Mouse (Mus musculus) heart, adult 11 months (tissue): ENCODE data around the gene Gid8.
A peak's percentile ranks its signal among the peaks of the same experiment; 100 is the strongest.
"Not testable (repeated sequence)": the region's sequence is repeated elsewhere in the genome, so short reads cannot be mapped to it uniquely, and the experiment has no call there.

Experiments used
- DNase-seq: peaks from one replicate; pipeline ENCODE4 v3.0.0; 2022

The Gid8 gene

DNA sequence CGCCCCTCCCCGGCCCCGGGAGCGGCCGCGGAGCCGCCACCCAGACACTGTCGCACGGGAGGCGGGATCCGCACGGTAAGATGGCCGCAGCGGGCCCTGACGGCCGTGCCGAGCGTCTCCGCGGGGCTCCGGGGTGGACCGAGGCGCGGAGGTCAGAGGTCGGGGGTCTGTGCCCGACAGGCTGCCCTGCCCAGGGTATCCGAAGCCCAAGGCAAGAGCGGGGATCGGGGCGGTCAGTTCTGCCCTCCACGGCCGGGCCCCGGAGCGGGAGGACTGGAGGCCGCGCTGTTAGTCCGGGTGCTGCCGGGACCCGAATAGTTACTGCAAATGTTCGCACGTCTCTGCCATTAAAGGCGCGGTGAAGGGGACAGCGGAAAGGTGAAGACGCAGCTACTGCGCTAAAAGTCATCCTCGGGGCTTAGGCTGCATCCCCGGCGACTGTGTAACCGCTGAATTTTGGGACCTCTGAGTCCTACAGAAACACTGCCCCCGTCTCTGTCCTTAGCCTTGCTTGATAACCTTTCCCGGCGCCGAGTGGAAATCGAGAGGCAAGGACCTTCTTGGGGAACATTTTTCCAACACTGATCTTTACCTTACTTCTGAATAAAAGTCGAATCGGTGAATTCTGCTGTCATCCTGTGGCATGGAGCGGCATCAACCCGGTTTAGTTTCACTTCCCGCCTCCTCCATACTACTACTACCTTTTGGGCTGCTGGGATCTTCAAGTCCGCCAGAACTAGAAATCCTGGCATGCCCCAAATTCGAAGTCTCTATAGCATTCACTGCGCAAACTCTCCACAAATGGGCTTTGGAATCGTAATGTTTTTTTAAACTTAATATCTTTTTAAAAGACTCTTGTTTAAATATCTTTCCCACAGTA is 599 bp downstream of the Gid8 start:
- peak; percentile 86 for DNase-seq

DNA sequence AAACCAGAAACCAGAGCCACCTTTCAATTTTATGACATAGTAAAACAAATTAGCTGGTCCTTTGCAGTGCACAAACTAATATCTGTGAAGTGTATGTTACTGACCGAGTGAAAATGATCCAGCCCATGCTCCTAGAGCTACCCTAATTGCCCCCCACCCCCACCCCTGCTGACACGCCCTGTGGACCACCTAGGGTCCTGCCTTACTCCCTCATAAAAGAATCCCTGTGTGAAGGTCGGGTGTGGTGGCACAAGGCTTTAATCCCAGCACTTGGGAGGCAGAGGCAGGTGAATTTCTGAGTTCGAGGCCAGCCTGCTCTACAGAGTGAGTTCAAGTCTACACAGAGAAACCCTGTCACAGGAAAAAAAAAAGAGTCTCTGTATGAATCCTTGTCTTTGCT is 1.6 kb downstream of the Gid8 start:
- DNase-seq, result no peak

DNA sequence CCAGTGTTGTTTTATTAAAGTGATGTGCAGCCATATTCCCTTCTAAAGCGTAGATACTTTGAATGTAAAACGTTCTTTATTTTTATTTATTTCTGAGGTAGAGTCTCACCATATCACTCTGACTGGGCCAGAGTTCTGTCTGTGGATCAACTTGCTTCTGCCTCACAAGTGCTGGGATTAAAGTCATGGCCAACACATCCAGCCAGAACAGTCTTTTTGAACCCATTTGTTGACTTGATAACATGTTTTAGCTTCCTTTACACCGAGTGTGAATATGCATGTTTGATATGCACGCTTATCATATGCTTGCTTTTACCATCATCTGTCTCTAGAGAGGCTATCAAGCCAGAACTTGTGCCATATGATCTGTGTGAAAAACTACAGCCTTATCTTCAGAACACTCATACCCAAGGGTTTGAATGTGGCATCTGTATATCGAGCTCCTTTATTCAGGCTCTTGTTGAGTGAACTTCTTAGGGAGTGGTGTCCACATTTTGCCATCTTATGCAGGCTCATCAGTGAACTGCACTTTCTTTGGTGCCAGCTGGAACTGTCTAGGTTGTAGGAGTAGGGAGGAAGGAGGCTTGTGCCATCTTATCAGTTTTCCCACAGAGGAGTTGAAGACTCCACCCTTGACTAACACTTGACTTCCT is 2.2 kb downstream of the Gid8 start:
- DNase-seq, result no peak

DNA sequence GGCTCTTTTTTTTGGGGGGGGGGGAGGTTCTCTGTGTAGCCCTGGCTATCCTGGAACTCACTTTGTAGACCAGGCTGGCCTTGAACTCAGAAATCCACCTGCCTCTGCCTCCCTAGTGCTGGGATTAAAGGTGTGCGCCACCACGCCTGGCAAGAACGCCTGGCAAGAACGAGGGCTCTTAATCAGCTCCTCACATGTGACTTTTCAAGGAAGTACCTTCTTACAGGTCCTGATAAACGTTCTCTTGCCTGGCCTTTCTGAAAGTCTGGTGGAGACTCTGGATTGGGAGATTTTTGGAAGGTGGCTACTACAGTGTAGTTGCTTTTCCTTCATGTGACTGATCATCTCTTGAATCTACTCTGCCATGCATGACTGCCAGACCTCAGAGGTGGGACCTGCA is 12.8 kb downstream of the Gid8 start:
- DNase-seq, result not testable (repeated sequence)

DNA sequence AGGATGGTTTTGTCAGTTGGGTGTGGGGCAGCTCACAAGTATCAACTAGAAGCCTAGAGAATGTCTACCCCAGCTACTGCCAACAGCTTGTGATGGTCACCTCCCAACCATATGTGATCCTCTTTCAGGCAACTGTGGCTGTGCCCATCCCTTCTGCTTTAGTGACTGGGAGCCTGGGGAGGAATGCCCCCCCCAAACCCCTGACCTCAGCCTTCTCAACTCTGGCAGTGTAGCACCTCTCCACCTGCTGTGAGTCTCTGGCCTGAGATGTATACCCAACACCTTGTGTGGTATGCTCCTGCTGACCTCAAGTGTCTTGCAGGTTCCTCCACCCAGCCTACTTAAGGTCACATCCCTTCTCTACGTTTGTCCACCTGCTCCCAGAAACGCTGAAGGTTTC is 13.9 kb downstream of the Gid8 start:
- peak; percentile 84 for DNase-seq

DNA sequence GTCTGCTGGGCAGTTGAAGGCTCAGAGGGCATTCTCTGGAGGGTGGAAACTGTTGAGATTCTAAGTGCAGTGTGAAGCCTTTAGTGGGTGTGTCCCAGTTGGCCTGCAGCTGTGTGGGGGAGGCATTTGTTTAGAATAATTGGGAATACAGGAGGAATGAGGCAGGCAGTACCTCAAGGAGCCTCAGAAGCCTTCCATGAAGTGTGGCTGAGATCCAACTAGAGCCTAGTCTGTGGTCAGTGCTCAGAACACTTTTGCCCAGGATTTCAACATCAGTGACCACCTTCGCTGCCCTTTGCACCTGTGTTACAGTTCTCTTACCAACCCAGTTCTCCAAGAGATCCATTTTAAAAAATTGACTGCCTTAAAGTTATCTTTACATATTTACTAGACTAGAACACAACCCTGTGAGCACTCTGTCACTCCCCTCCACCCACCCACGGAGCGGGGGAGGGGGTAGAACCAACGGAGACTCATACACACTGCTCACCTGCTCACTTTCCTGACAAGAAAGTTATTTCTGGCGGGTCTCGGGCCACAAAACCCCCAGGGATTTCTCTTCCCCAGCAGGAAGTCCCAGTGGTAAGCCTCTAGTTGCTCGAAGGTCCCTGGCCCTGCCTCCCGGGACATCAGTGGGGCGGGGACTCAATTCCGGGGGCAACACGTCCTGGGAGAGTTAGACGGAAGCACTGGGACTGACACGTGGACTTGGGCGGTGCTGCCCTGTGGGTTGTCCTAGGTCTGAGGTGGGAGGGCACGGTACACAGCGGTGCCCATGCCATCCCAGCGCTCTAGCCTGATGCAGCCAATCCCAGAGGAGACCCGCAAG is 14.9 kb downstream of the Gid8 start, which contains the start of gene Slc17a9:
TSS of gene Slc17a9 (plus strand) at position 679 of the 829 bp plus-strand sequence.
- DNase-seq, result peak; percentile 99

DNA sequence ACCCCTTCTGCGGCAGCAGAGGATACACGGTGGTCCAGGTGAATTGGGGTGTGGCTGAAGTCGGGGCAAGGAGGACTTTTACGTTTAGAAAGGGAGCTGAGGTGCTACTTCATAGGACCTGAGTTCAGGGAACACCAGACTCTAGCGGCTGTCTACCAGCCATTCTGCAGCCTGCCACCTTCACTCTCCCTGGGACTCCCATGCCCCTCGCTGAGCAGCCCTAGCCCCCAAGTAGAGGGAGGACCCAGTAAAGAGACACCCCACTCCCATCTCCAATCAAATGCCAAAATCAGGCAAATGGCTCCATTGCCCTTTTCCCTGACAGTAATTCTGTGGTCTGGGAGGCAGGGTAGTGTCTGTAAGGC is 15.5 kb downstream of the Gid8 start:
- no peak for DNase-seq

DNA sequence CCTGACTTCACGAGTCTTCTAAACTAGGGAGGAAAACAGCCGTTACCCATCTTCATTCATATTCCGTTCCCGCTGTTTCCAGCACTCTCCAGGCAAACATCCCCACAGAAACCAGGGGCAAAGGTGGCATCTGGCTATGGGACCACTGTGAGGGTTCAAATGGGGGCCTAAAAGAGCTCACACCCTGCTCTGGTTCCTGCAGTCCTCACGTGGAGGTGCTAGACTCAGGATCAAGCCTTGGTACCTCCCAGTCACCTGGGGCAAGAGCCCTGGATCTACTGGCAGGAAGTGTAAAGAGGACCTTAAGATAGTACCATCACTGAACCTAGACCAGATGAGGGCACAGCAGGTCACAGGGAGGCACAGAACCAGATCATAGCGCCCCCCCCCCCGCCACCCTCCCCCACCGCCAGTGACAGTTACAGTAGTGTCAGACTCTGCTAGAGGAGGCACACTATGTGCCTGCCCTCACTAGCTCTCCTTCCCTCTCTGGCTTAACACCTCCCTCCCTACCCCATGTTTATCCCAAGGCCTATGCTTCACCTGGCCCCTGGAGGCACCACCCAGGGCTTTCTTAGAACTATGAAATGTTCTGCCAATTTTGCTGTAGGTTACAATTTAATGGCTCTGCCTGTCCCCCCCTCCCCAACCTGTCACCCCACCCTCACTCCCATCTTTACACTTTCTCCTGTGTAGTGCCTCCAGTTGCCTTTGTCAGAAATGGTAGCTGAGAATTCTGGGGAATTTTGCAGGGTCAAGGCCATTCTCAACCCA is 16.1 kb downstream of the Gid8 start:
- DNase-seq, result peak; percentile 82

DNA sequence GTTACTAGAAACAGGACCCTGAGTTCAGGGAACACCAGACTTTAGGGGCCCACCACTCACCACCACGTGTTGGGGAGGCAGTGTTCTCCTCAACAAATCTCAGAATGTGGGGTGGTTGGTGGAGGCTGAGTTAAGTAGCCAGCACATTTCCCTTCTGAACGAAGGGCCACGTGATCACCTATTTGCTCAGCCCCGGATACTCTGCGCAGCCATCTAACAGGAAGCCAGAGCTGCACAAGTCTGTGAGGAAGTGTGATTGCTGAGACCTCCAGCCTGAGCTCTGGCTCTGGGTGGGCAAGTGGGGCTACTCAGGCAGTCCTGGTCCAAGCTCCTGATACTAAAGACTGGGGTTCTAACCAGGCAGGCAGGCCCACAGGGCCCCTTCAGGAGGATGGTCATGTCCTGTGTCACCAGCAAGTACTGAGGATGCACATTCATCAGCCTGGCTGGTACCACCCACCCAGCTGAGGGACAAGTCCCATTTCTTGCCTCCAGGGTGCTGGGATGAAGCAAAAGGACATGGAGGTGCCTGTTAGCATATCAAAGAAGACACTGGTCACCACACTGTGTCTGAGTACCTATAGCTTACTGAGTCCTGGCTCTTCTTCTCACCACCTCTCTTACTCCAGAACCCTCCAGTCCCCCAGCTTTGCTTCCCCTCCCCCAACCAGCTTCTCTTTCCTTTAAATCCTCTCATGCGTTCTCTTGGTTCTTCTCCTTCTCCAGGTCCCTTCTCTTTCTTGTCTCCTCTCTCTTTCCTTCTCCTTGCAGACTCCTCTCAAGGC is 16.9 kb downstream of the Gid8 start:
- peak; percentile 97 for DNase-seq

DNA sequence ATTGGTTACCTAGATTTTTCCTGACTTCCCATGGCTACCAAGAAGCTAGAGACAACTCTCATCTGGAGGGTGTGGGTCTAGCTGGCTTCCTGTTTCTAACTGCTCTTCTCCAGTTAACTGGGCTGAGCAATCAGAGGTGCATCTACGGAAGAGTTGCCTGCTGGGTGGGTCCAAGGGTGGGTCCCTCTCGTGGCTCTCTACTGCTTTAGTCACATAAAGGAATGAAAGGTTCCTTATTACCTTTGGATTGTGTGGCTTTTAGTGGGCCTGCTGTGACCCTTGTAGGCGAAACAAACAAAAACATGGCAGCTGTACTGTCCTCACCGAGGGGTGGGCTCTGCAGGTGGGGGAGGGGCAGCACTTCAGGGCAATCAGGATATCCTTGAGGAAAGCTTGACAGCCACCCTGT is 17.7 kb downstream of the Gid8 start:
- peak; percentile 82 for DNase-seq

DNA sequence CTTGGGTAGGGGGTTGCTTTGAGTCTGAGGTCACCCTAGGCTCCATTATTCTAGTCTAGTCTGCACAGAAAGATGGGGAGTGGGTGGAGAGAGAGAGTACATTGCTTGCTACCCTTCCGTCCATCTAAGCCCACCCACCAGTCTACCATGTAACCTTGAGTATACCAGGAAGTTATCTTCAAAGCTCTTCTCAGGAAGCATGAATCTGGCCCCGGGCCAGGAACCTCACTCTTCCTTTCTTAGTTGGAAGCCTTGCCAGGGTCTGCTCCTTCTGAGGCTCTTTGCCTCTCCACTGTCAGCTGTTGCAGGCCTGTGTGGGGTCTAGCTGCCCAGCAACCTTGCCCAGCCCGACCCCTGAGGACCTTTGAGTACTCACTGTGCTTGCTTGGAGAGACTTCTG is 21.1 kb downstream of the Gid8 start:
- DNase-seq, result peak; percentile 83

DNA sequence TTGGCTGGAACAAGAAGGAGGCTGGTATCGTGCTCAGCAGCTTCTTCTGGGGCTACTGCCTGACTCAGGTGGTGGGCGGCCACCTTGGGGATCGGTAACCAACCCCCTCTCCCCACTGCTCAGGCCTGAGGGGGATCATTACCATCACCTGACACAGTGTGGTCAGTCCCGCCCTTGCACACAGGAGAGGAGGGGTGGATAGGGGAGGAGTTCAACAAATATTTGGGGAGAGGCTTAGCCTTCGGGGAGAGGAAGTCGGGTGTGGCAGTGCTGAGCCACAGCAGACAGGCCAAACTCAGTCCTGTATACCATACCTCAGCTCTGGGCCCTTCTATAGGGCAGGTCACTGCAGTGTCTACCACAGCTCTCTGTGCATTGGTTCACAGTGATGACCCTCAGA is 22.1 kb downstream of the Gid8 start:
- peak; percentile 82 for DNase-seq

DNA sequence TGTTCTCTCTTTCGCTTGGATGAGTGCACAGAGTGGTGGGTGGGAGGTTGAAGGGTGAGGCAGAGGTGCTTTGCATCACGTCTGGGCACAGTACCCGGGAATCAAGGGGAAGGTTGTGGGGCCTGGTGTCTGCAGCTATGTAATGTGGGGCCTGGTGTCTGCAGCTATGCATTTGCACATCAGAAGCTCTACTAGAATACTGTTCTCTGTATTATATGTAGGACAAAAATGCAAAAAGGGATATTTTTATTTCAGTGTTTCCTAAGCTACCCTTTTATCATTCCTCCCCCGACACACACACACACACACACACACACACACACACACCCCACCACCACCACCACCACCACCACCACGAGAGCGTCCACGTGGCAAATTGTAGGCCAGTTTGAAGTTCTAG is 25.3 kb downstream of the Gid8 start:
- DNase-seq, result no peak

DNA sequence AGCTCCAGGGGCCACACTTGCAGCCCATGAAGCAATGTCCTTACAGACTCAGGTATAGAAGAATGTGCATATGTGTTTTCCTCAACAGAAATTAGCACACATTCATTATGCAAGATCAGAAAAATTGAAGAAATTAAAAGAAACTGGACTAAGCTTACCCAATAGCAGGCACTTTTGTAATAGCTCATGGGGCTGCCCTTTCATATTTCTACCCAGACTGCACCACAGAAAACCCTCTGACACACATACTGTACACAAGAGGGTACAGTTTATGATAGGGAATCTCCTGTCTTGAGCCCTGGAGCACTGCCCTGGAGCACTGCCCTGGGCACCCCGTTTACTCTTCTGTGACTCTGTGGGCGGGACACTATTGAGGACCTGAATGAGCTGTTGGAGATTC is 28.1 kb downstream of the Gid8 start:
- no peak for DNase-seq

DNA sequence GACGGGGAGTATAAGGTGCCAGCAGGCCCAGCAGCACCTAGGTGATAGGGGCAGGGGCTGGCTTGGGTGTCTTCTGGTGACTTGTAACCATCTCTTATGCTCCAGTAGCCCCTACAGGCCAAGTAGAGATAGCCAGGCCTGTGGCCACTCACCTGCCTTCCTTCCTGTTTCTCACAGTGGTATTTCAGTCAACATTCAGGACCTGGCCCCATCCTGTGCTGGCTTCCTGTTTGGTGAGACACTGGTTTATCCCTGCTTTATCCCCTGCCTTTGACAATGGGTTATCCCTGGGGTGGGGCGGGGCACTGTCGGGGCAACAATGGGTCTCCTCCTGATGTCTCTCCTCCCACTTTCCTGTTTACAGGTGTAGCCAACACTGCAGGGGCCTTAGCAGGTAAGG is 30.4 kb downstream of the Gid8 start:
- no peak for DNase-seq

DNA sequence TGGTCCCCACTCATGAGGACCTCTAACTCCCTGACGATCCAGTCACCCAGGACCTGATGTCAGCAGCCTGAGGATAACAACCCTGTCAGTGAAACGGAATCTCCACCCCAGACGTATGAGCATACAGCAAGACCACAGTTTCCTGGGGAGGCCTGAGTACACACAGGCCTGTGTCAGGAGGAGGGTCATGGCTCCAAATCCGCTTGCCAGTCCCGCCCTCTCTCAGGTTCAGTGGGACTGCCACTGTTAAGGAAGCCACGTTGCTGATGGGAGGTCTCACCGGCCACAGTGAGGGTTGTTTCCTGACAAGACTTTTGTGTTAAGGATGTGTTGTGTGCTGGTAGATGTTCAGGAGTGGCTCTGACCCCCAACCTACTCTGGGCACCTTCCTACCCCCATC is 31.5 kb downstream of the Gid8 start:
- peak; percentile 69 for DNase-seq

DNA sequence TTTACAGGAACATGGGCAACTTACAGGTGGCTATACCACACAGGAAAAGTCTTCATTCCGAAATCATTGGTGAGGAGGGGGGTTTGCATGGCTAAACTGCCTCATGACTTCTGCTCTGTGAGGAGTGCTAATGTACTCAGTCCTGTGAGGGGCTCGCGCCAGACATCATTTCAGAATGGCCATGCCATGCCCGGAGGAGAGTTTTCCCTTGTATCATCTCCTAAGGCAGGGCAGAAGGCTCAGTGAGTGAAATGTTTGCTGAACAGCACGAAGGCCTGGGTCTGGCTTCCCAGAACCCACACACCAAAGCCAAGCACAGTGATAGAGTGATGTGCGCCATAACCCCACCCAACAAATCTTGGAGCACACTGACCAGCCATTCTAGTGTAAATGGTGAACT is 32.9 kb downstream of the Gid8 start:
- DNase-seq, result no peak

DNA sequence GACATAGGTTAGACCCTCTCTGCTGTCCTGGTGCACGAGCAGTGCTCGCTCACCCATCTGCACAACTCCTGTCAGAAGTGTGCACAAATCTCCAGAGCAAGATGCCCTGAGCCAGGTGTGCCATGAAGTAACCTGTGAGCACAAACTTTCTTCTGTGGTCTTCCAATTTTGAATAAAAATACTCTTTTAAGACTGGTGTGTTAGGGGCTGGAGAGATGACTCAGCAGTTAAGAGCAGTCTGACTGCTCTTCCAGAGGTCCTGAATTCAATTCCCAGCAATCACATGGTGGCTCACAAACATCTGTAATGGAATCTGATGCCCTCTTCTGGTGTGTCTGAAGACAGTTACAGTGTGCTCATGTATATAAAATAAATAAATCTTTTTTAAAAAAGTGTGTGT is 33.4 kb downstream of the Gid8 start:
- no peak for DNase-seq

DNA sequence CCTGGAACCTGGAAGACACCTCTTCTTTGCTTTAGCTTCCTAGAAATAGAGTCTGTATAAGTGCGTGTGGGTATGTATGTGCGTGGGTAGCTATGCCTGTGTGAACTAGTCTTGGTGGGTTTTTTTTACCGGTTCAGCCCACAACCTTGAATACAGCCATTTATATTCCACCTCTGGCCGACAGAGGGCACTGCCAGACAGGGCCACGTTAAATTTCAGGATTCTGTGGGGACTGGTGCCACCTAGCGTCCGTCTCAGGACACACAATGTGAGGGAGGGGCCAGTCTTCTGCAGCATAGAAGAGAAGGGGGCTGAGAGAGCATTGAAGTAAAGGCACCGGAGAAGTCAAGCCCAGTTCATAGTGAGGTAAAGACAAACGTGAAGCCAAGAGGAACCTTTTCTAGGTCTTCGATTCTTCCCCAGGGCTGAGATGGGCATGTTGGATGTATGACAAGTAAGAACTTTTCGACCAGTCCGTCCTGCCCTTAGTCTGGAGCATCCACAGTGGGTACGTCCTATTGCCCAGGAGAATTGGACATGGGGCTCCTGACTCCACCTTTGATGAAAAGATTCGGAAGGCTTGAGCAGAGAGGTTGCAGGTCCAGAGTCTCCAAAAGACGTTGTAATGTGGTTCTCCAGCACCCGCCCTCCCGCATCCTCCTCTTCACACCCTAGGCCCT is 35.5 kb downstream of the Gid8 start:
- peak; percentile 96 for DNase-seq

DNA sequence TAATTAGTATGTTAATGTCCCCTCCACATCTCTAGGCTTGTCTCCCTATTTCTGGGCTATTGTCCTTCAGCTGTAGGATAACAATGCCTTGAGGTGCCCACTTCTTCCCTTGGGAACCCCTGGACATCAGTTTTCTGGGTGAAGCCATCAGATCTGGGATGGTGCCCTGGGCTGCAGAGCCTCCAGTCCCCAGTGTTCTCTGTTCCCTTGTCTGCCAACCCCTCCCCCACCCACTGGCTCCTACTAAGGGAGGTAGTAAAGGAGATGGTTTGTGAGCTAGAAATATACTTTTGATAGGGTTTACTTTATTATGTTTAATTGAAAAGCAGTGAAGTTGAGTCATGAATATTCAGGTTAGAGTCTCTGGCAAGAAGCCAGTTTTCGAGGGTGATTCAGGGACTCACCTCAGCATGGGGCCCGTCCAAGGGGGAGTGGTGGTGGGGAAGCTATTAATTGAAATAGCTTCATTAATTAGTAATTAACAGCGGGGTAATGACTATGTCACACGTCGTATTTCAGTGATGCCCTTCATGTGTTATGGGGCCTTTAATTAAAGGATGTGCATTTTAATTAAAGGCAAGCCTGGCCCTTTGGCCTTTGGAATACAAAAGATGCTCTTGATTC is 36.8 kb downstream of the Gid8 start:
- no peak for DNase-seq

DNA sequence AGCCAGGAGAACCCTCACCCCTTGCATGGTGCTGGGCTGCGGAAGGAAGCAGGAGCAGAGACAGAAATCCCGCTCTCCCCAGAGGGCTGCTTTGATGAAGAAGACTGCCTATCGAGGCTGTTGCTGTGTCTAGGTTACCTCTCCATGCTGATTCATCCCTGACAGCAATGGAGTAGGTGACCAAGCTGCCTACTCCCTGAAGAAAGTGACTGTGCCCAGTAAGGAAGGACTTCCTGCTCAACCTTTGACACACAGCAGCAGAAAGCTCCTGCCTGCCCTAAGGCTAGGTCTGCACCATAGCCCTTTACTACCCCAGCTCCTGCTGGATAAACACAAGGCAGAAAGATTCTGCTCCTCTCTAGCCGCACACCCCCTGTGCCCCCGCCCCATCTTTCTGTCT is 39.0 kb downstream of the Gid8 start:
- no peak for DNase-seq
